Mouse (Mus musculus) left cerebral cortex, postnatal 14 days (tissue): ENCODE data around the gene Onecut1. TPM values are rescaled to one million over a fixed set of nuclear protein-coding genes. Genes with fewer than 3 reads are reported as not detected.

Experiments
- DNase-seq, 2 experiments: peaks; one replicate each; pipeline ENCODE4 v3.0.0; 2021 to 2022; ENCODE audit warnings: low spot score in 2 of 2, mixed read lengths in 1 of 2
- intact Hi-C: fragments of 180-260 bp; cut with DNase I; formaldehyde crosslinking; loops from one replicate; pipeline ENCODE4 v1.15.1; 2025
- total RNA-seq, 2 experiments: library from RNA; stranded (reverse); gene quantifications; 2 replicates each; pipeline ENCODE4 v1.2.3; 2021

The Onecut1 gene
- total RNA-seq, 2 experiments from 2014 or later = 0.08 TPM; not detected in 1

DNA sequence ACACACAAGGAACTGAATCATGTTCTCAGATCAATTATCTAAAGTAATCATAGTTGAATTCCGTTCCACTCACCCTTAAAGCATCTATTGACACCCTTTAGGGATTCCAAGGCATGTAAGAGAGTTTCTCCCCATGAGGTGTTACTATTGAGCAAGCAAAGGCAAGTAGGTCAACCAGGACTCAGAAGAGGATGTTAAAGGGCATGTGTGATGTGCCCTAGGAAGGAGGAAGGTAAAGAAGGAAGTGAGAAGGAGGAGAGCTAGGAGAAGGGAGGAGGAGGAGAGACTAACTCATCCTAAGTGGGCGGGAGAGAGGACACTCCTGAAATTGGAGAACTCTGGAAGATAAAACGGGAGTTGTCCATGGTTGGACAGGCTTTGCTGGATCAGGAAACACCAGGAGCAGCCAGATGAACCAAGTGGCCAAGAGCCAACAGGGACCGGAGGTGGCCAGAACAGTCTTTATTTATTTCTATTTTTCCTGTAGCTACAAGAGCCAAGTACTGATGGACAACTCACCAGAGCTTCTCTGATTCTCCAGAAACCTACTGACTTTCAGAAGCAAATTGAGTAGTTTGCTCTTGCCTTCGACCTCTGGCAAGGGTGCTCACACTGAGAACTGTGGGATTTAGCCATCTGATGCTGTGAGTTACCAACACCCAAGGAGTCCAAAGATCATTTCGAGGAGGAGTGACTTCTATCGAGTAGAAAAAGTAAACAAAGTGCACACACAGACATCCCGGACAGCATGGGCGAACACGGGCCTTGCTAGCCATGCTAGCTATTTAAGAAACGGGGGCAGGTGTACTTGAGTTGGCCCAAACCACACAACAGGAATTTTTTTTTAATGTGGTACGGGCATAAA lies 77.2 kb downstream of the Onecut1 start:
- intact Hi-C loops = no loop called here
- no peak for DNase-seq

Other genes with a start within 250 kb of the Onecut1 start
- gene Fam214a, start 91.0 kb downstream of the Onecut1 start, total RNA-seq = 10 to 100 TPM; 34.2 to 37.3 TPM
- gene Arpp19, start 175.7 kb downstream of the Onecut1 start, total RNA-seq = 100 to 1,000 TPM; 280 to 339 TPM
- 100 to 1,000 TPM; 256 TPM for gene Myo5a, start 209.1 kb downstream of the Onecut1 start, total RNA-seq